Mouse (Mus musculus): Measurements from ENCODE around the gene Opcml. TPM values are rescaled to one million over a fixed set of nuclear protein-coding genes. Genes with fewer than 3 reads are reported as not detected.

The Opcml gene
- total and polyA plus RNA-seq, 3 experiments: 0.94 to 1.3 (median 1.2) TPM

DNA sequence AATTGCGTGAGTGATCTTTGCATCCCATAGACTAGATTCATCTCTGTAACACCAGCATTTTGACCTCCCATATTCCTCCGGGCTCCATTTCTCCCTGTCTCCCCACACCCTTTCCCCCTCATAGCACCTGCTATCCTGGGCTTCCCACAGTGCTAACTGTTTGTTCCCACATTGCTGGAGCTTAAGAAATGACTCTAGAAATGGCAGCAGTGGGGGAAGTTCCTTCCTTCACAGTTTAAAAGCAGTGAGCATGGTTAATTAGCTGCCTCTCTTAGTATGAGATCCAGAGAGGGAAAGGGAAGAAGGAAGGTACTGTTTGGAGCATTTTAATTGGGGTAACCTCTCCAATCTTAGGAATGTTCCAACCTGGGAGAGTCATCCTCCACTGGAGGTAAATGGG, 1035.2 kb downstream of the Opcml start:
- Histone ChIP-seq H3K4me3 (no peak overlapping the region), H3K4me1 (ENCODE audit: control insufficient read depth, insufficient read depth, low read length) (no peaks in the 10 kb centered on the region), H3K27me3 (ENCODE audit: control insufficient read depth, insufficient read depth, low read length) (no peaks in the 10 kb centered on the region), H3K79me2 (replicated peaks; ENCODE audit: control insufficient read depth, insufficient read depth, low read length) (no peaks in the 10 kb centered on the region), H3K27ac (no peak overlapping the region), H3K9ac (ENCODE audit: low read depth, low read length) (no peak overlapping the region), H3K36me3 (ENCODE audit: control insufficient read depth, insufficient read depth, low read length) (no peaks in the 10 kb centered on the region)
- DNase-seq: no peak
- 85% methylated on average over 2 of the region's 2 CpGs for WGBS
- intact Hi-C loops (cut with DNase I): no loop called here
- TF ChIP-seq CTCF (IDR thresholded peaks at IDR 0.05) (no peak), EP300 (IDR thresholded peaks at IDR 0.05; ENCODE audit: insufficient read depth, low read depth, low read length) (no peak), POLR2A (IDR thresholded peaks at IDR 0.05; ENCODE audit: insufficient read depth, low read depth, low read length) (no peak)

DNA sequence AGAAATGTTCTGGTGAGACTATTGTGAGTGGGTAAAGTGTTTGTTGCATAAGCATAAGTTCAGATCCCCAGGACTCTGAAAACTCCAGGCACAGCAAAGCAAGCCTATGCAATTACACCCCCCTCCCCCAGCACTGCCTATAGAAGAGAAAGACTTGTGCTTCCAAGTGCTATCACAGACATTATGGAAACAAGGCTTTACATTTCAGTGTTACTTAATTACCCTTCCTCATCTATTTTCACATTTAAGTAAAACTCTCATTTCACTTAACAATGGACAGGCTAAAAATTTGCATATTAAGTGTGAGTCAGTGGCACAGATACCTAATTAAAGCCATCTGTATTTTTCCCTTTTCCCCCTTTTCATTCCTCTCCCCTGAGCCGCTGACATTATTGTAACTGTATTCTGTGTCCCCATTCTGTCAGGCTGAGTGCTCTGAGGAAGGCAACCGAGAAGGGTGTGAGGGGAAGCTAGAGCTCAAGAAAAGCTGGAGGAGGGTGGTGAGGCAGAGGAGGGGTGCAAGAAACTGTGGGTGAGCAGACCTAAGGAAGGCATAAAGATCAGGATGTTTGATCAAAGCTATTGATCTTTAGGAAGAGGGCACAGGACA, 1055.5 kb downstream of the Opcml start:
- TF ChIP-seq EP300 (IDR thresholded peaks at IDR 0.05; ENCODE audit: insufficient read depth, low read depth, low read length) (no peak), CTCF (IDR thresholded peaks at IDR 0.05) (no peak), POLR2A (IDR thresholded peaks at IDR 0.05; ENCODE audit: insufficient read depth, low read depth, low read length) (no peak)
- H3K79me2 ChIP-seq (replicated peaks; ENCODE audit: control insufficient read depth, insufficient read depth, low read length): no peaks in the 10 kb centered on the region
- 53% methylated on average over 2 of the region's 2 CpGs for WGBS
- no peaks in the 10 kb centered on the region for H3K4me1 ChIP-seq (ENCODE audit: control insufficient read depth, insufficient read depth, low read length)
- H3K27ac ChIP-seq: no peak overlapping the region
- no peak overlapping the region for H3K9ac ChIP-seq (ENCODE audit: low read depth, low read length)
- intact Hi-C loops (cut with DNase I): no loop called here
- H3K4me3 ChIP-seq: no peak overlapping the region
- no peak for DNase-seq
- H3K27me3 ChIP-seq (ENCODE audit: control insufficient read depth, insufficient read depth, low read length): no peaks in the 10 kb centered on the region
- no peaks in the 10 kb centered on the region for H3K36me3 ChIP-seq (ENCODE audit: control insufficient read depth, insufficient read depth, low read length)

DNA sequence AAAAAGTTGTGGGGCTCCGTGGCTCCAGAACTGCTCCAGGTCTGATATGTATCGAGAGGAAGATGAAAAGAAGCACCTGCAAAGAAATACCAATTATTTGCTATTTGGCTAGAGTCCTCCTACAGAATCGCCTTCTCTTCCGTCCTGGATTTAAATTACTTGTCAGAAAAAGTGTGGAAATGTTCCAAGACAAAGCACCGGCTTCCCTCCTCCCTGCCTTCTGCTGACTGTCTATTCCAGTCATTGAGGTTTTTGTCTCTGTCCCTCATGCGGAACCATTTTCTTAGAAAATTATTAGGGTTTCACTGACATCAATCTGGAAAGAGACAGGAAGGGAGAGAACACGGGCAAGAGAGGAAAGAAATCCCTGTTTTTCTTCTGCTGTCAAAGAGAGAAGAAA, 1065.3 kb downstream of the Opcml start:
- Histone ChIP-seq H3K36me3 (ENCODE audit: control insufficient read depth, insufficient read depth, low read length) (no peaks in the 10 kb centered on the region), H3K4me1 (ENCODE audit: control insufficient read depth, insufficient read depth, low read length) (no peaks in the 10 kb centered on the region), H3K9ac (ENCODE audit: low read depth, low read length) (no peak overlapping the region), H3K27ac (no peak overlapping the region), H3K4me3 (no peak overlapping the region), H3K27me3 (ENCODE audit: control insufficient read depth, insufficient read depth, low read length) (no peaks in the 10 kb centered on the region), H3K79me2 (replicated peaks; ENCODE audit: control insufficient read depth, insufficient read depth, low read length) (no peaks in the 10 kb centered on the region)
- intact Hi-C loops (cut with DNase I): no loop called here
- WGBS: 48% methylated on average over 7 of the region's 7 CpGs
- no peak for DNase-seq
- TF ChIP-seq CTCF (IDR thresholded peaks at IDR 0.05) (no peak), POLR2A (IDR thresholded peaks at IDR 0.05; ENCODE audit: insufficient read depth, low read depth, low read length) (no peak), EP300 (IDR thresholded peaks at IDR 0.05; ENCODE audit: insufficient read depth, low read depth, low read length) (no peak)

DNA sequence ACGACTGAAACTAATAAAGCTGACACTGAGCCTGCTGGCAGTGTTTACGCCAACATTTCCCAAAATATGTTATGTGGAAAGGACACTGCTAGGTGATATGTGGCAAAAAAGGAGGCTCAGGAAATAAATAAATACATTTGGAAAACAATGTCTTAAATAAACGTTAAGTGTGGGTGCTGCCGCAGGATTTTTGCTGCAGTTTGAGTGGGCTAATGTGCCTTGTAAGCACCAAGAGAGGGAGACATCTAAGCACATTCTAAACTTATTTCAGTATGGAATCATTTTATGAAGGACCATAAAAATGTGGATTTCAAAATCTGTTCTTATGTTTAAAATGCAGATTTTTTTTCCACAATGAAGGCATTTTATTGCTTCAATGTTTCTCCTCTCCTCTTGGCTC, 1071.4 kb downstream of the Opcml start:
- intact Hi-C loops (cut with DNase I): no loop called here
- no peak for DNase-seq
- Histone ChIP-seq H3K27ac (no peak overlapping the region), H3K79me2 (replicated peaks; ENCODE audit: control insufficient read depth, insufficient read depth, low read length) (no peaks in the 10 kb centered on the region), H3K9ac (ENCODE audit: low read depth, low read length) (no peak overlapping the region), H3K27me3 (ENCODE audit: control insufficient read depth, insufficient read depth, low read length) (no peaks in the 10 kb centered on the region), H3K4me1 (ENCODE audit: control insufficient read depth, insufficient read depth, low read length) (no peaks in the 10 kb centered on the region), H3K36me3 (ENCODE audit: control insufficient read depth, insufficient read depth, low read length) (no peaks in the 10 kb centered on the region), H3K4me3 (no peak overlapping the region)
- no peak for TF ChIP-seq POLR2A (IDR thresholded peaks at IDR 0.05; ENCODE audit: insufficient read depth, low read depth, low read length)
- 77% methylated on average over 4 of the region's 4 CpGs for WGBS

DNA sequence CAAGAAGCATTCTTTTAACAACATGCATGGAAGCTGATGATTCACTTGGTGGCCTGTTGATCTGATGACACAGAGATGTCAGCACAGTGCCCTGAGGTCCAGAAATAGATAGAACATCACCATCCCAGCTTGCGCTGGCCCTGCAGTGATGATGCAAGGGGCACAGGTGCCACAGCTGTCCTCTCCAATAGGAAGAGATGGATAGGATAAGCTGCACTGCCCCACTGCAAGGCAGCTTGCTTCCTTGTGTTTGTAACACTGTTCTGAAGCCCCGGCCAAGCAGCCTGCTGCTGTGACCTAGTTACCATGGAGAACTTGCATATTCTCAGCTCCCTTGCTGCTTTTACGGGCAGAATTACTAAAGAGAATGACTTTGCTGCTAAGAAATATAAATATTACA, 1076.7 kb downstream of the Opcml start:
- no peaks in the 10 kb centered on the region for H3K4me1 ChIP-seq (ENCODE audit: control insufficient read depth, insufficient read depth, low read length)
- TF ChIP-seq POLR2A (IDR thresholded peaks at IDR 0.05; ENCODE audit: insufficient read depth, low read depth, low read length): no peak
- TF ChIP-seq EP300 (IDR thresholded peaks at IDR 0.05; ENCODE audit: insufficient read depth, low read depth, low read length): no peak
- TF ChIP-seq CTCF (IDR thresholded peaks at IDR 0.05): no peak
- no peaks in the 10 kb centered on the region for H3K36me3 ChIP-seq (ENCODE audit: control insufficient read depth, insufficient read depth, low read length)
- no peaks in the 10 kb centered on the region for H3K27me3 ChIP-seq (ENCODE audit: control insufficient read depth, insufficient read depth, low read length)
- no peaks in the 10 kb centered on the region for H3K79me2 ChIP-seq (replicated peaks; ENCODE audit: control insufficient read depth, insufficient read depth, low read length)
- no peak overlapping the region for H3K27ac ChIP-seq
- intact Hi-C loops (cut with DNase I): no loop called here
- no peak overlapping the region for H3K4me3 ChIP-seq
- H3K9ac ChIP-seq (ENCODE audit: low read depth, low read length): no peak overlapping the region
- no peak for DNase-seq
- WGBS: 83% methylated on average over 3 of the region's 3 CpGs

DNA sequence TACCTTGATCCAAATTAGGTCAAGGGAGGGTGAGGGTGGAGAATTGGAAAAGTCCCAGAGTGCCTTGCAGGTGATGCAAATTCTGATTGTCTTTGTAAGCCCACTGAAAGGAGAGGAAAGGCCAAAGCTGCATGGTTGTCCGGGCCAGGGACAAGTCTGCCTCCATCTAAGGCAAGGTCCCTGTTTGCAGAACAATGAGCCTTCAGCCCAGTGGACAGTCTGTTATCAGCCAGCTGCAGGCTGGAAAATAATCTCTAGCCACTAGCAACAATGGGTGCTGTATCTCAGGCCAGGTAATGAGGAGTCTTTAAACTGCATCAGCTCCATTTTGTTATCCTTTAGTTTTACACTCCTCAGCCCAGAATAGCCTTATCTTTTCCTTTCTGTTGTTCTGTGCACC, 1079.9 kb downstream of the Opcml start:
- H3K9ac ChIP-seq (ENCODE audit: low read depth, low read length): no peak overlapping the region
- no peak overlapping the region for H3K27ac ChIP-seq
- 42% methylated on average over 1 of the region's 1 CpGs for WGBS
- no peaks in the 10 kb centered on the region for H3K79me2 ChIP-seq (replicated peaks; ENCODE audit: control insufficient read depth, insufficient read depth, low read length)
- no peak for TF ChIP-seq POLR2A (IDR thresholded peaks at IDR 0.05; ENCODE audit: insufficient read depth, low read depth, low read length)
- TF ChIP-seq EP300 (IDR thresholded peaks at IDR 0.05; ENCODE audit: insufficient read depth, low read depth, low read length): no peak
- DNase-seq: no peak
- H3K4me3 ChIP-seq: no peak overlapping the region
- H3K27me3 ChIP-seq (ENCODE audit: control insufficient read depth, insufficient read depth, low read length): no peaks in the 10 kb centered on the region
- intact Hi-C loops (cut with DNase I): no loop called here
- no peaks in the 10 kb centered on the region for H3K4me1 ChIP-seq (ENCODE audit: control insufficient read depth, insufficient read depth, low read length)
- H3K36me3 ChIP-seq (ENCODE audit: control insufficient read depth, insufficient read depth, low read length): no peaks in the 10 kb centered on the region
